Mouse (Mus musculus) effector memory CD4-positive, alpha-beta T cell, adult 5 months (primary cell): Measurements from ENCODE around the gene Melk. TPM values are rescaled to one million over a fixed set of nuclear protein-coding genes. Genes with fewer than 3 reads are reported as not detected.

ENCODE experiments used
- polyA plus RNA-seq: library from polyadenylated mRNA; unstranded; fragments of 100-300 nt; shearing (Covaris generic); gene quantifications from one replicate; pipeline ENCODE4 v1.2.1, GENCODE M21; 2017

Gene Melk
- 0.89 TPM for polyA plus RNA-seq

GRCm38 (mm10) chr4:44300781-44301750, at the start of gene Melk:
Gene Melk, plus strand, starts transcription at chr4:44300876.

Other genes with a start within 250 kb of the Melk start
- 47.9 TPM for gene Gne, start 216.7 kb upstream of the Melk start, polyA plus RNA-seq
- gene Rnf38, start 67.1 kb upstream of the Melk start, polyA plus RNA-seq, result 82.1 TPM